Mouse (Mus musculus) forelimb bud, embryonic 11.5 days (tissue): Measurements from ENCODE around the gene Tbc1d7.

Source experiments
- DNase-seq: peaks from one replicate; pipeline ENCODE4 v3.0.0-alpha.2; 2012; ENCODE audit warnings: low read depth, low spot score

Gene Tbc1d7

GRCm38 (mm10) chr13:43134468-43134867, 36.8 kb downstream of the Tbc1d7 start:
- DNase-seq = no peak

DNA sequence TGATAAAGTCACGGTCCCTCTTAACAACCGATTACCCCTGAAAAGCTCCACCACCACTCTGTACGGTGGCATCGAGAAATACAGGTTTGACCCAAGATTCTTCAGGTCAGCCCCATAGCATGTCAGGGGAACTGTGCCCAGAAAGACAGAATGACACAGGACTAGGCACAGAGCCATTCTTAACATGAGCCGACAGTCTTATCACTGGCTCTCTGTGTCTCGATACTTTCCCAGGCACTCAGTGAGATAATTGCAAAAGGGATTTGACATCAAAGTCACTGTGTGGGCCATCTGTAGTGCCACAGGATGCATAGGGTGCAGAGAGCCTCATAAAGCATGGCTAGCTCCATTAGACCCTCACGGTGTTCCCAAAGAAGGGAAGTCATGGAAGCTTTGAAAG, 37.9 kb downstream of the Tbc1d7 start:
- DNase-seq = no peak

DNA sequence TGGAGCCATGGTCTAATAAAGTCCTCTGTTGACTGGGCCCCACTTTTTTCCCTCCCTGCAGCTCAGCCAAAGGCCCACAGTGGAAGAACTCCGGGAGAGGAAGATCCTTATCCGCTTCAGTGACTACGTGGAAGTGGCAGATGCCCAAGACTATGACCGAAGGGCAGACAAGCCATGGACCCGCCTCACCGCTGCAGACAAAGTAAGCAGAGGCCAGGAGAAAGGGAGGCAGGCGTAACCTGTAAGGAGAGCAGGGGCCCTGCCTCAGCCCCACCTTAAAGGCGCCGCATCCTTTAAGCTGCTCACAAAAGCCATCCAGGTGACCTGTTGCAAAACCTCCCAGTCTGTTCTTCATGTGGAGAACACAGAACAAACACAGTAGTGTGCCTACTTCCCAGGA, 38.4 kb downstream of the Tbc1d7 start:
- no peak for DNase-seq

DNA sequence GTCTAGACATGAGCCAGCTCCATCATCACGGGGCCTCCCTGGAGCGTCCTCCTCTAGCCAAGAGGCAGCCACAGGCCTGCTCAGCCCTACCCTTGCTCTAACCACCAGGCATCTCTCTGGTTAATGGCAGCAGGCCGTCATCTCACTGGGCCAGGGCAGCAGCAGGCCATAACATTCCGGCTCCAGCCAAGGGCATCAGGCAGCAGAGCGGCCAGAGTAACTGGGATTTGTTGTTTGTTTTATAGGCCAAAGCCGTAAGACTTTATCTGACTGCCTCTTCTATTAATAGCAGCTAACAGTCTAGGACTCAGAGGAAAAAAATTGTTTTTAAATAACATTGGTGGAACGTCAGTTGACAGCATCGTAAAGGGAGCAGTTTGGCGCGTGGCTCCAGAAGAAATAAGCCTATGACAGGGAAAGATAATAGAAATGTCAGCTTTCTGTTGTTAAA, 39.5 kb downstream of the Tbc1d7 start:
- no peak for DNase-seq

DNA sequence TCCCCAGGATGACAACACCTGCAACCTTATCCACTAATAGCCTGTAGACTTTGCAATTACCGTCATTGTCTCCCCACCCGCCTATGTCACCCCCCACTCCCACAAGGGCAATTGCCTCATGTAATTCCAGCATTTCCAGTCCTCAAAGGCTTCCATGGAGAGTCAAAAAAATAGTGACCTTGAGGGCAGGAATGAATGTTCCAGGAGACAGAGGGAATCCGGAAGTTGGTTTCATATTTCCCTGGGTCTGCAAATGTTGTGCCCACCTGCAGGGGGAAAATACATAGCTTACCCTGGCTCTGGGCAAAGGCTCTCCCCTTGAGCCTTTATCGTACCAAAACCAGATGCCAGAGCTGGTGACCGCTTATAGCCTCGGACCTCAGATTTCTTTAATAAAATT, 41.1 kb downstream of the Tbc1d7 start:
- DNase-seq = peak; percentile 41

DNA sequence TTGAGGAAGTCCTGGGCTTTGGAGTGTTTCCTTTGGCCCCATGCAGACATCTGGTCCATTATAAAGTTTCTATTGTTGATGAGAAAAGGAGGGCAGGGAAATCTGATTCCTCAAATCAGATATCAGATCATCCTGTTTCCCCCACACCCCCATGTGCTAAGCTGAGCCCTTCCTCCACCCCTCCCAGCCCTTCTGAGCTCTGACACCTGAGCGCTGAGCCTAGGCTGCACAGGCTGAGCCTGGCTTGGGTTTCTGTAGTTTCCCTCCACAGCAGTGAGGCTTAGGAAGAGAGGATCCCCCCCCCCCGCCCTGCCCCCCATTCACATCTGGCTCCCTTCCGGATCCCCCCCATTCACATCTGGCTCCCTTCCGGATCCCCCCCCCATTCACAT, 46.6 kb downstream of the Tbc1d7 start:
- DNase-seq = peak; percentile 16

- no peak for DNase-seq
Observed at GRCm38 (mm10) chr13:43123895-43124682, 47.2 kb downstream of the Tbc1d7 start.

GRCm38 (mm10) chr13:43122306-43123070, 48.8 kb downstream of the Tbc1d7 start:
- DNase-seq = no peak

GRCm38 (mm10) chr13:43113141-43113540, 58.2 kb downstream of the Tbc1d7 start:
- no peak for DNase-seq

DNA sequence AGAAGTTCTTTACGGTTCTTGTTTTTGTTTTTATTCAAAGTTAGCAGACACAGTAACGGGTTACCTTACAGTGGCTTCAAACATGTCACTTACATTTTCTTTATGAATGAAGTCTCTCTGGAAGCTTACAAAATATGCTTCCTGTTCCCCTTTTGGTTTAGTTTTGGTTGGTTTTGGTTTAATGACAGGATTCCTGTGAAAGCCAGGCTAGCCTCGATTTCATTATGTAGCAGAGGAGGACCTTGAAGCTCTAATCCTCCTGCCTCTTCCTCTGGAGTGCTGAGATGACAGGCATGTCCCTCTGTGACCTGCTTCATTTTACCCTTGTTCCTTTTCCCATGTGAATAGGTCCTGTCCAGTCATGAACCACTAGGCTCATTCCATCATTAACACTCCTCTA, 58.6 kb downstream of the Tbc1d7 start:
- DNase-seq = no peak

- no peak for DNase-seq
Observed at GRCm38 (mm10) chr13:43112280-43112679, 59.0 kb downstream of the Tbc1d7 start.

DNA sequence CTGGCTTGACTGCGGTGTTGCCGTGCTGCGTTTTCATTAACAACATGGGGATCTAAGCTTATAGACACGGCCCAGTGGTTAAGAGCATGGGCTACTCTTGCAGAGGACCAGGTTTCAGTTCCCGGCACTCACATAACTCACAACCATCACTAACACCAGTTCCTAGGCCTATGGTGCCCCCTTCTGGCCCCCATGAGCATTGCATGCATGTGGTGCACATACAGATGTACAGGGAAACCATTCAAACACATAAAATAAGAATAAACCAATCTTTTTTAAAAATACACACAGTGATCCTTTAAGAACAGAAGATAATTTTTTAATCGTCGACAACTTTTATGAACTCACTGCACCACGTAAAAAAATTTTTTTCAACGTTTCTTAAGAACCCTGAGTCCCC, 66.8 kb downstream of the Tbc1d7 start:
- DNase-seq = no peak

DNA sequence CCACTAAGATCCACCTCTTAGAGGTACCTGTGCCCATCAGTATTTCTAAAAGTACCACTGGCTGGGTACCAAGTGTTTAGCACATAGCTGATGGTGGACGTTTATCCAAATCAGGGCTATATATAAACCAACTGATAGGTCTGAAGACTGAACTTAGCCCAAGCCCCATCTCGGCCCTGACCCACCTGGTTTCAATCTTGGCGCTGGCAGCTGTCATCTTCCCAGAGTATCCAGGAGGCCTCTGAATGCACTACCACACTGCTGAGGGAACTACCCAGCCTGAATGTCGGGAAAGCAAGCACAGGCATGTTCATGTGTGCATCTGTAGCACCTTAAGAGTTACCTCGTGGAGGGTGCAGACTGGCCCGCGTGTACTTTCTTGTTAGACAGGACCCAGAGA, 68.4 kb downstream of the Tbc1d7 start:
- no peak for DNase-seq
